Mouse (Mus musculus) neural tube, embryonic 15.5 days (tissue): Measurements from ENCODE around the gene Slc30a3. TPM values are rescaled to one million over a fixed set of nuclear protein-coding genes. Genes with fewer than 3 reads are reported as not detected.
"Not testable (repeated sequence)": the region's sequence is repeated elsewhere in the genome, so short reads cannot be mapped to it uniquely, and the experiment has no call there.

ENCODE experiments used
- ATAC-seq: fragments of 200-750 bp; cut with Nextera tagmentation; 2 replicates; pipeline ENCODE4 v1.8.0; 2017; ENCODE audit warnings: mild to moderate bottlenecking, moderate TSS enrichment, moderate library complexity; ENCODE audit not compliant: low FRiP score
- H3K27ac ChIP-seq: fragments of 300-500 bp; sonication (generic); replicated peaks from 2 replicates; pipeline ENCODE4 v1.5.1; 2015; ENCODE audit warnings: mild to moderate bottlenecking, inconsistent platforms
- H3K27me3 ChIP-seq: fragments of 300-500 bp; sonication (generic); replicated peaks from 2 replicates; pipeline ENCODE4 v1.6.1; 2015; ENCODE audit warnings: inconsistent platforms
- H3K36me3 ChIP-seq: fragments of 300-500 bp; sonication (generic); 2 replicates; pipeline ENCODE4 v1.6.1; 2015; ENCODE audit warnings: inconsistent platforms
- H3K4me1 ChIP-seq: fragments of 300-500 bp; sonication (generic); 2 replicates; pipeline ENCODE4 v1.6.1; 2015; ENCODE audit warnings: inconsistent platforms
- H3K4me2 ChIP-seq: fragments of 300-500 bp; sonication (generic); 2 replicates; pipeline ENCODE4 v1.6.1; 2015; ENCODE audit warnings: inconsistent platforms, mild to moderate bottlenecking, moderate library complexity
- H3K4me3 ChIP-seq: fragments of 300-500 bp; sonication (generic); replicated peaks from 2 replicates; pipeline ENCODE4 v1.5.1; 2015; ENCODE audit warnings: mild to moderate bottlenecking, inconsistent platforms
- H3K9ac ChIP-seq: fragments of 300-500 bp; sonication (generic); replicated peaks from 2 replicates; pipeline ENCODE4 v1.6.1; 2015; ENCODE audit warnings: mild to moderate bottlenecking, inconsistent platforms
- H3K9me3 ChIP-seq: fragments of 300-500 bp; sonication (generic); replicated peaks from 2 replicates; pipeline ENCODE4 v1.6.1; 2016; ENCODE audit warnings: inconsistent platforms
- WGBS: fragments of 180-500 bp; shearing (Covaris S2); methylation state at CpG from one replicate; pipeline ENCODE4 v1.1.7; 2015; ENCODE audit warnings: mixed read lengths; 5-methylcytosine and 5-hydroxymethylcytosine counted together
- polyA plus RNA-seq: library from polyadenylated mRNA; unstranded; fragments of >200 nt; fragmentation: Nextera tagmentation; extraction: Ambion mirVana; gene quantifications from 2 replicates; pipeline ENCODE4 v1.2.1, GENCODE M21; 2015

The Slc30a3 gene
- polyA plus RNA-seq, 1 experiment from 2014 or later: 55.5 TPM

DNA sequence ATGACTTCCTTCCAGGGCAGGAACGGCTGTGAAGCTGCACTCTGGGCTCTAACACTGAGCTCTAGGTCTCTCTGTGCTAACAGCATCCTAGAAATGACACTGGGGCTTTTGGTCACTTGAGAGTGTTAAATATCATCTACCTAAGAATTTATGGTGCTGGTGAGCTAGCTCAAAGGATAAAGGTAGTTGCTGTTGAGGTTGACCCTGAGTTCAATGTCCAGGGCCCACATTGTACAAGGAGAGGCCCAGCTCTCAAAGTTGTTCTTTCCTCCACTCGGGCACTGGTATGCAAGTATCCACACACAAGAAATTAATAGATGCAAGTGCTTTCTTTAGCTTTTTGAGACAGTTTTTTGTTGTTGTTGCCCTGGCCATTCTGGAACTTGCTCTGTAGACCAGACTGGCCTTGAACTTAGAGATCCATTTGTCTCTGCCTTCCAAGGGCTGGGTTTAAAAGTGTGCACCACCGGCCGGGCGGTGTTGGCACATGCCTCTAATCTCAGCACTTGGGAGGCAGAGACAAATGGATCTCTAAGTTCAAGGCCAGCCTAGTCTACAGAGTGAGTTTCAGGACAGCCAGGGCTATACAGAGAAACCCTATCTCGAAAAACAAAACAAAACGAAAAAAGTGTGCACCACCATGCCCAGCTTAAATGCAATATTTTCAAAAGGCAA, 69.7 kb downstream of the Slc30a3 start:
- Histone ChIP-seq H3K4me3 (no peak overlapping the region), H3K9ac (no peak overlapping the region), H3K4me1 (no peaks in the 10 kb centered on the region), H3K36me3 (peaks cover 76% of the 10 kb centered on the region), H3K27ac (no peak overlapping the region), H3K27me3 (no peaks in the 10 kb centered on the region), H3K4me2 (no peak overlapping the region), H3K9me3 (no peaks in the 10 kb centered on the region)
- 89% methylated on average over 7 of the region's 7 CpGs for WGBS
- no peak for ATAC-seq

DNA sequence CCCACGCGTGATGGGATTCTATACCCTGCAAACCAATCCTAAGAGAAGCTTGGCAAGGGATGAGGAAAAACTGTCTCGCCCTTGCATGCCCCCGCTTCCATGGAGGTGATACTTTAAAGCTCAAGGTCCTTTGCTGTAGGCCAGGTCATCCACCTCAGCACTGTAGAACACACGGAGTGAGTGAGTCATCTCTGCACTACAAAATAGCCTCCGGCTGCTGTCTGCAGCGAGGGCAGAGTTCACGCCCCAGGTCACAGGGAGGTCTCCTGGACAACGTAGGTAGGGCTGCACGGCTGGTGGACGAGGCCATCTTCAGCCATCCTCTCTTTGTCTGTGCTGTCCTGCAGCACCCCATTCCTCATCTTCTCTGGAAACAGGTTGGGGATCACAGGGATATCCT, 71.5 kb downstream of the Slc30a3 start:
- not testable (repeated sequence) for H3K9me3 ChIP-seq, H3K4me3 ChIP-seq, ATAC-seq, H3K27ac ChIP-seq, H3K27me3 ChIP-seq, H3K4me2 ChIP-seq, H3K9ac ChIP-seq, H3K4me1 ChIP-seq
- WGBS: 92% methylated on average over 11 of the region's 11 CpGs
- H3K36me3 ChIP-seq: peaks cover 61% of the 10 kb centered on the region

Other genes starting within 250 kb of the Slc30a3 start
- gene Tmem214, start 240.2 kb downstream of the Slc30a3 start, polyA plus RNA-seq: 69.9 and 71.2 TPM in 2 replicates
- 18.9 and 21.1 TPM in 2 replicates for gene Agbl5, start 219.5 kb downstream of the Slc30a3 start, polyA plus RNA-seq
- 244 and 282 TPM in 2 replicates for gene Ost4, start 200.4 kb downstream of the Slc30a3 start, polyA plus RNA-seq
- gene Emilin1, start 194.8 kb downstream of the Slc30a3 start, polyA plus RNA-seq: 24.5 and 52.1 TPM in 2 replicates
- gene Khk, start 186.8 kb downstream of the Slc30a3 start, polyA plus RNA-seq: 12.7 and 17.0 TPM in 2 replicates
- 68.9 and 80.2 TPM in 2 replicates for gene Cgref1, start 162.6 kb downstream of the Slc30a3 start, polyA plus RNA-seq
- gene Preb, start 147.9 kb downstream of the Slc30a3 start, polyA plus RNA-seq: 124 and 125 TPM in 2 replicates
- 0.13 TPM in 1 of 2 replicates, not detected in the other for gene Tcf23, start 139.6 kb downstream of the Slc30a3 start, polyA plus RNA-seq
- 173 and 179 TPM in 2 replicates for gene Atraid, start 59.9 kb downstream of the Slc30a3 start, polyA plus RNA-seq
- gene Slc5a6, start 59.3 kb downstream of the Slc30a3 start, polyA plus RNA-seq: 16.7 and 17.8 TPM in 2 replicates
- gene Cad, start 53.5 kb downstream of the Slc30a3 start, polyA plus RNA-seq: 11.6 and 13.5 TPM in 2 replicates
- gene Dnajc5g, start 2.0 kb downstream of the Slc30a3 start, polyA plus RNA-seq: not detected in 2 replicates
- 0.33 and 1.5 TPM in 2 replicates for gene Trim54, start 8.5 kb upstream of the Slc30a3 start, polyA plus RNA-seq
- gene Ucn, start 30.6 kb upstream of the Slc30a3 start, polyA plus RNA-seq: 0.41 TPM in 1 of 2 replicates, not detected in the other
- gene Mpv17, start 46.0 kb upstream of the Slc30a3 start, polyA plus RNA-seq: 57.4 and 58.0 TPM in 2 replicates
- gene Gm29609, start 71.7 kb upstream of the Slc30a3 start, polyA plus RNA-seq: 1.5 and 1.9 TPM in 2 replicates
- gene Gtf3c2, start 71.9 kb upstream of the Slc30a3 start, polyA plus RNA-seq: 54.0 and 61.9 TPM in 2 replicates
- 111 and 120 TPM in 2 replicates for gene Snx17, start 85.0 kb upstream of the Slc30a3 start, polyA plus RNA-seq
- gene Eif2b4, start 85.2 kb upstream of the Slc30a3 start, polyA plus RNA-seq: 86.8 and 90.4 TPM in 2 replicates
- gene Zfp513, start 94.1 kb upstream of the Slc30a3 start, polyA plus RNA-seq: 14.2 and 14.9 TPM in 2 replicates
- gene Ppm1g, start 112.5 kb upstream of the Slc30a3 start, polyA plus RNA-seq: 167 and 173 TPM in 2 replicates
- gene Nrbp1, start 132.6 kb upstream of the Slc30a3 start, polyA plus RNA-seq: 166 and 168 TPM in 2 replicates
- gene Gm9970, start 133.0 kb upstream of the Slc30a3 start, polyA plus RNA-seq: 0.36 and 0.51 TPM in 2 replicates
- gene Krtcap3, start 143.5 kb upstream of the Slc30a3 start, polyA plus RNA-seq: 3.0 and 11.2 TPM in 2 replicates
- gene Ift172, start 182.9 kb upstream of the Slc30a3 start, polyA plus RNA-seq: 28.9 and 30.4 TPM in 2 replicates
- gene Fndc4, start 187.8 kb upstream of the Slc30a3 start, polyA plus RNA-seq: 102 and 129 TPM in 2 replicates
- gene Gckr, start 189.2 kb upstream of the Slc30a3 start, polyA plus RNA-seq: 0.10 and 0.24 TPM in 2 replicates